Mouse (Mus musculus) left cerebral cortex, postnatal 14 days (tissue): Measurements from ENCODE around the gene Zcchc4. TPM values are rescaled to one million over a fixed set of nuclear protein-coding genes. Genes with fewer than 3 reads are reported as not detected.
A peak's percentile ranks its signal among the peaks of the same experiment; 100 is the strongest.

Experiments
- DNase-seq, 2 experiments: peaks; one replicate each; pipeline ENCODE4 v3.0.0; 2021 to 2022; ENCODE audit warnings: low spot score in 2 of 2, mixed read lengths in 1 of 2
- intact Hi-C: fragments of 180-260 bp; cut with DNase I; formaldehyde crosslinking; loops from one replicate; pipeline ENCODE4 v1.15.1; 2025
- total RNA-seq, 2 experiments: library from RNA; stranded (reverse); gene quantifications; 2 replicates each; pipeline ENCODE4 v1.2.3; 2021

Zcchc4 gene
- total RNA-seq, 2 experiments from 2014 or later, result 8.1 to 8.2 TPM

DNA sequence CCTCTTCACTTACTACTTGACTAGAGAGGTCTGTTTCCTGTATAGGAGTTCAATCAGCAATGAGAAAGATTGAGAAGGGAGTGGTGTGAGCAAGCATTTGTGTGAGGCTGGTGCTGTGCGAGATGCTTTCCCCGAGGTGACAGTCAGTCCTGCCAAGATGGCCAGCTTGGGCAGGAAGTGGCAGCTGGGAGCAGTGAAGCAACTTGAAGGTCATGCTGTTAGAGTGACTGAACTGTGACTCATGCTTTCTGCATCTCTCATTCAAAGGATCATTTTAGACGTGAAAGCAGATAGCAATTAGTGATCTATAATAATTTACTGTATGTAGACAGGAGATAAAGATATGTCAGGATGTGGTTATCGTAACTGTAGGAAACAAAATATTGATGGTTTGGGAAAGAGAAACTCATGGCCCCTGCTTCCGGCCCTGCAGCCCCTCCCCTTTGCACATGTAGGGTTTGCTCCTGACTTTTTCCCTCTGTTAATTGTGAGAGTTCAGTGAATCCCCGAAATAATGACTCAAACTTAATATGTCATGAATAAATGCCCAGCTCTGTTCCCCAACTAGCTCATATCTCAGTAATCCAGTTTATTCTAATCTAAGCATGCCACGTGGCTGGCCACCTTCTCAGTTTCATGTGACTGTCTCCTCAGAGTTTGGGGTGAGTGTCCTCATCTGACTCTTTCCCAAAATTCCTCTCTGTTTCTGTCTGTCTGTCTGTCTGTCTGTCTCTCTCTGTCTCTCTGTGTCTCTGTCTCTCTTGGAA is 11.5 kb downstream of the Zcchc4 start:
- intact Hi-C loops, result no loop called here
- no peak for DNase-seq

DNA sequence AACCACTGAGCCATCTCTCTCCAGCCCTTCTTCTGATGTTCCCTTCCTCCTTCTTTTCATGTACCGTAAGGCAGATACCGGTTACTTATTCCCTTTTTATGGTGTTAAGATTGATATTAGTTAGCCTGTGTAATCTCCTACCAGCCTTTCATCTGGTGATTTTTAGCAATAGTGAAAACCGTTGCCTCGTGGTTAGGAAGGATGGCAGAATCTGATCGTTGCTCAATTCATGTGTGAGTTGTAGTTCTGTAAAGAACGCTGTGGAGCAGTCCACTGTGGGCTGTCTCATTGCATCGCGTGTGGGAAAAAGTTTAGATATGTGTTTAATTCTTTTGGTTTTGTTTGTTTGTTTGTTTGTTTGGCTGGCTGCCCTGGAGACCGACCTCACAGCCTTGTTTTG is 18.0 kb downstream of the Zcchc4 start:
- intact Hi-C loops, result loop anchor here (10.0 kb wide), 1 partner anchor 678 kb away; no protein-coding TSS in a partner anchor

DNA sequence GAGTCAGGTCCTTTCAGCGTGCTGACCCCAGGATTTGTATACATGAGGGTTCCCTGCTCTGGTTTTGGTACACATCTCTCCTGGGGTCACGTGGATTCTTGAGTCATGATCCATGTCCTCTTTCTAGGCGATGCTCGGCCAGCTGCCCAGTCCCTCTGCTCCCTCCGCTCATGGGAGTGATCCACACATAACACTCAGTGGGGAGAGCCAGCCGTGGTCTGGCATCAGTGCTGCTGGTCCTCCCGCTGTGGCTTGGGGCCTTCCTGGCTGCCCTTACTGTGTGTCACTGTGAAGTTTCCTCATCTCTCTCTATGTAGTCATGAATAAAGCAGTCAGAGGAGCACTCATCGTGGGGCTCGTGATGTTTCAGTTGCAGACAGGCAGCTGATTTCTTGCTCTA is 18.9 kb downstream of the Zcchc4 start:
- intact Hi-C loops, result loop anchor here (10.0 kb wide), 1 partner anchor 679 kb away; no protein-coding TSS in a partner anchor
- DNase-seq, result no peak

More for the DNA sequence above, 18.0 kb downstream of the Zcchc4 start:
- DNase-seq, result no peak

DNA sequence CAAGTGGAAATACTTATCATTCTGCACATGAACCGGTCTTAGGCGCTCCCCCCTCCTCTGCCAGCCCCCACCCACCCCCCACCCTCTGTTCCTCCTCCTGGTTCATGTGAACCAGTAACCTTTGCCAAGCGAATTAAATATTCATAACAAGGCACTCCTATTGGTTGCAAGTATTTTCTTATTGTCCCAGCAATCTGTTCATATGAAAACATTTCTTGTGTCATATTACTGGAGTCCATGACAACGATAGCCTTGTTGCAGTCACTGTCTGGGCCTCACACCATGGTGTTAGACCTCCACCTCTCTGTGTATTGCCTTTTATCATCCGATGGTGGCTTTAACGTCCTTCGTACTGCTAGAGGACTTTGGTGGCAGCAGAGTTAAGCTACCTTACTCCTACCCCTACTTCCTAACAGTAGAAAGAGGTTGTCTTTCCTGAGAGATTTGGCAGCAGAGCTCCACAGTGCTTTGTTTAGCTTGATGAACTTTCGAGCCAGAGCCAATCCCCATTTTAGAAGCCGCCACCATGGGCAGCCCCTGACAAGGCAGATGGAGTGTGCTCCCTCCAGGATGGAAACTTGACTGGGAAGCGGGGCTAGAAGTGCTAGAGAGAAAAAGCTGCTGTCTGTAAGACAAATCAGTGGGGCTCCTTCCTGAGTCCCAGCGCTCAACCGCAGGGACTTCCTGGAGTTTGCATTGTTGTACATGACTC is 24.2 kb downstream of the Zcchc4 start:
- intact Hi-C loops, result loop anchor here (10.0 kb wide), 1 partner anchor 685 kb away; no protein-coding TSS in a partner anchor

DNA sequence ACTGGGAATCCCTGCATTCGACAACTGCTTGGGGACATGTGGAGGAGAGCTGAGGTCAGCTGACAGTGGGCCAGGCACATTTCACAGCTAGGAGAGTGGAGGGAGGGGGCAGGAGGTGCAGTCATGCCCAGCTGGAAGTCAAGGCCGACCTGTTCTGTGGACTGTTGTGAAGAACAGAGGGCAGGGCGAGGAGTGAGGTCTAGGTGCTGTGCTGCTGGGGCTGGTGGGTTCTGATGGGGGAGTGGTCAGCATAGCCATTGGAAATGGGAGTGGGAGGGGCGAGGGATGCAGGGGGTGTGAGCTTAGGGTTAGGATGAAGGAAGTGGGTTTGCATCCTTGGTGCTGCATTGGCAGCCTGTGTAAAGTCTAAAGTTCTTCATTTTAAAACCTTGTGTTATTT is 30.6 kb downstream of the Zcchc4 start:
- intact Hi-C loops, result no loop called here
- DNase-seq, result no peak

More for the DNA sequence above, 24.2 kb downstream of the Zcchc4 start:
- no peak for DNase-seq

DNA sequence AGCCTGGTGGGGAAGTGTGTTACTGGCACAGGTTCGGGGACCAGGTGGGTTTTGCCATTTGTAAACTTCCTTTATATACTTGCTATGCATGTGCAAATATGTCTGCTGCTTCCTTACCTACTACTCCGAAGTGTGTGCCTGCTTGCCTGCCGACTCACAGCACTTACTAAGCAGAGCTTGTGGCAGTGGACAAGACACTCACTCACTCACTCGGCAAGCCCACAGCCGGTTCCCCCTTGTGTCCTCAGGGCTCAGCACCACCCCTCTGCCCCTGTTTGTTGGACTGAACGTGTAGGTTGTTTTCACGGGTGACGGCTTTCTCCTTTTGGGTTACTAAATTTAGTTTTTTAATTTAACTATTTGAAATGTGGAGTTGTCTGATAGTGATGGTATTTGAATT is 31.1 kb downstream of the Zcchc4 start:
- intact Hi-C loops, result no loop called here
- DNase-seq, result no peak

DNA sequence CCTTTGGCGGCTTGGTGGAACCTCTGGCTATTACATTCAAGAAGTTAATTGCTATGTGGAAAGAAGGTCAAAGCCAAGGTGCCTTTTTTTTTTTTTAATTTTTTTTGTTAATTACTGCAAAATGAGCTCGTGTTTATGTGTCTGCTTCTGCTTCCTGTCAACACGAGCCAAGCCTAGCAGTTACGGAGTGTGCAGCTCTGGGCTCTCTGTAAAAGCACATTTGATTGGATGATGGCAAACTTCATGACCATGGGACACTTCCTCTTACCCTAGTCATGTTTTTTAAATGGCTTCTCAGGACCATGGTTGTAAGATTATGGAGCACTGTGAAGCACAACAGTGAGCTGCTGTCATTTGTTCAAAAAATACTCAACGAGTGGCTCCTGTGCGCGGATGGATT is 31.8 kb downstream of the Zcchc4 start:
- intact Hi-C loops, result no loop called here
- DNase-seq, result no peak

DNA sequence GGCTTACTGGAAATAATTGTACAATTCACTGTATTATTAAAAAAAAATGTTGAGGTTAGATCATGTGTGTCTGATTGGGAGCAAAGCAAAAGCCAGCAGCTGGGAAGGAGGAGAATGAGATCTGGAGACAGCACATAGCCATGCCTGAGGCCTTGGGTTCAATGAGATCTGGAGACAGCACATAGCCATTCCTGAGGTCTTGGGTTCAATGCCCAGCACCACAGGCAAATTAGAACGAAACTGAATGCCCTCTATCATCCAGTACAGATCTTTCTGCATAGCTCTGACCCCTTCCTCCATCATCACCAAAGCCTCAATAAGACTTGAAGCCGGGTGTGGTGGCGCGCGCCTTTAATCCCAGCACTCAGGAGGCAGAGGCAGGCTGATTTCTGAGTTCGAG is 35.2 kb downstream of the Zcchc4 start:
- DNase-seq, result no peak
- intact Hi-C loops, result no loop called here

DNA sequence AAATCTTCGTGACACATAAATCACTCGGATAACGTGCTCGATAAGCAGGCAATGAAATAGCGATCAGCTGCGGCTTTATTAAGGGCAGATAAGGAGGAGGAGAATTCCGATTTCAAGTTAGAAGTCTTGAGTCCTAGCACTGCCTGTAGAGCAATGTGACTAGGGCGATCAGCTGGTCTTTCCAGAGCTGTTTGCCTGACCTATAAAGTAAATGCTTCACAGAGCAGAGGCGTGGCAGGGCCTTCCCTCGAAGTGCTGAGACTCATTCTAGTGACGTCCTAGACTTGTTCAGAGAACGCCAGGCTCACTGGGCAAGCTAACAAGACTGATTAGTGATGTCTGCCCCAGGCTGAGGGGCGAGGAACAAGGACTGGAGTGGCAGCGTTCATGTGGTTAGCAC is 35.8 kb downstream of the Zcchc4 start:
- intact Hi-C loops, result no loop called here
- no peak for DNase-seq

DNA sequence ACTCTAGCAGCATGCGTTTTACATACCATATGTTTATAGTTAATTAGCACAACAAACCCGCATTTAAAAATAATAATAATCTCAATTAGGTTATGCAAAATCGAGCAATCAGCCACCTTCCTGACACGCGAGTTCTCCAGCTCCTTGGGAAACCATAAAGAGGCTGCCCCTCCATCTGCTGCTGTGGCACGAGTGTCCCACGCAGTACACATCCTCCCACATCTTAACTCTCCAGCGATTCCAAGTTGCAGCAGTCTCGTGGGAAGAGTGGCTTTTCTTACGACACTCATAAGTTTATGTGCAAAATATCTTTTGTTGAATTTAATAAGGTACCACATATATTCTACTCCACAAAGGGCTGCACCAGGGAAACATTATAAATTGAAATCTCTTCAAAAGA is 37.2 kb downstream of the Zcchc4 start:
- intact Hi-C loops, result no loop called here
- peak; percentile 29 to 36 for DNase-seq

DNA sequence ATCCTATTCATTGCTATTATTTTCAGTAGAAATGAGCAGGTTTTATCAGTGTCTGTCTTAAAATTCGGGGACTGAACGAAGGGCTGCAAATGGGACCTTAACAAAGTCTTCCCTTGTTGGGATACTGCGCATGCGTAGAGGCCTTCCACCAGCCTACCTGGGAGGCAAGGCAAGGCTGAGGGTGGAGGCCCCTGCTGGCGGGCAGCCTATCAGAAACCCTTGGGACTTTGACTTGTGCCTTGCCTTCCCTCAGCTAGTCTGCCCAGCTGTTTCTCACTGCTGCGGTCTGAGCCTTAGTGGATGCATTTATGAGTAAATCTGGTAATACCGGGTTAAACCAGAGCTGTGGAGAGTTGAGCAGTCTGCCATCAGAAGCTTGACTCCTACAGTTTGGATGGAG is 38.1 kb downstream of the Zcchc4 start:
- DNase-seq, result no peak
- intact Hi-C loops, result no loop called here

DNA sequence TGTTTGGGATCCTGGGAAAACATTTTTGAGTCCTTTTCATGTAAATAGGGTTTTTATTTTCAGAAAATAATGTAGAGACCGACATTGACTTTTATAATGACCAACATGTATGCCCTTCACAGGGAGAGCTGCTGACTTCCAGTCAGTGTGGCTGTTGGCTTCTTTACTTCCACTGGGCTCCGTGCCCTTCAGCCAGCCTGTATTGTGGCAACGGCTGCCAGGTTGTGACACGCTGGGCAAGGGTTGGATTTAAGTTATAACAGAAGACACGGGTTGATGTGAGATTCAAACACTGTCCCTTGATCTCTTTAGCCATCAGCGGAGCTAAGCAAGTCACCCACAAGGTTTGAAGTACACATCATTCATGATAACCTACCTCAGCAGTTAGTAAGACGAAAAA is 43.5 kb downstream of the Zcchc4 start:
- intact Hi-C loops, result no loop called here
- no peak for DNase-seq

DNA sequence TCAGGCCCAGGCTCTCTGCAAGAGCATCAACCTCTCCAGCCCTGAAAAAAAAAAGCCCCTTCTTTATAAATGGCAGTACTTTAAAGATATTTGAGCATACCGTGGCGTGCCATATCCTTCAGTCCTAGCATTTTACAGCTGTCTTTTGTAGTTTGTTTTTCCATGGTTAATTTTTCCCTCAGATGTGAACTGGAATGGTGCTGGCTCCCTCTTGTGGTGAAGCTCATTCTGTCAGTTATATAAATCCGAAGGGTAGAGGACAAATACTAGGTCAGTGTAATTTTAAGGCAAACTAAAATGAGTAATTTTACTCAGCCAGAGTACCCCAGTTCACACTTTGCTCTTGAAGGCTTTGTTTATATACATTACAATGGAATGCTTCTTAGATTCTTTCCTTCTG is 46.5 kb downstream of the Zcchc4 start:
- DNase-seq, result peak; percentile 72 to 76
- intact Hi-C loops, result no loop called here

DNA sequence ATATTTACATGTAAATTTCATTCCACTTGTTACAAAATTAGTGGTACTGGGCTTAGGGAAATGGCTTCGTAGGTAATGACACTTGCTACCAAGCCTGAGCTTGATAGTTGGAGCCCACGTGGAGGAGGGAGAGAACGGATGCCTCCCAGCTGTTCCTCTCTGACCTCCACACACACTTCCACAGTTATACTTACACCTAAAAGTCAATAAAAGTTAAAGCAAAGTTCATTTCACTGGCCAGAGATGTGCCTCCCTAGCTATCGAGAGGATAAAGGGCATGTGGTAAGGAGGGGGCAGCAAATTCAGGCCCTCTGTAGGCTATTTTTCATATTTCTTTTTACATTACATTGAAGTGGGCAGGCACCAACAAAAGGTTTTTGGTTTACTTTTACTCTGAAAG is 52.7 kb downstream of the Zcchc4 start:
- intact Hi-C loops, result no loop called here

DNA sequence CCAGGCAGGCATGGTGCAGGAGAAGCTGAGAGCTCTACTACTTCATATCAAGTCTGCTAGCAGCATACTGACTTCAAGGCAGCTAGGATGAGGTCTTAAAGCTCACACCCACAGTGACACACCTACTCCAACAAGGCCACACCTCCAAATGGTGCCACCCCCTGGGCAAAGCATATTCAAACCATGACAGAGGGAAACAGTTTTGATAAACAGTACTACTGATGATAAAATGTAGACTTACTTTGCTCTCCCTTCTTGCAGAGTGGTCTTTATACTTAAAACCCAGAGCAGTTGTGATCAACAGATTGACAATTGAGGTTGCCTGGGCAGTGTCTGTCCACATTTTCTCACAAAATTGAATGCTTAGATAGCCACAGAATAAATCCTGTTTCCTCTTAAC is 57.8 kb downstream of the Zcchc4 start:
- DNase-seq, result no peak
- intact Hi-C loops, result no loop called here

More for the DNA sequence above, 52.7 kb downstream of the Zcchc4 start:
- no peak for DNase-seq

DNA sequence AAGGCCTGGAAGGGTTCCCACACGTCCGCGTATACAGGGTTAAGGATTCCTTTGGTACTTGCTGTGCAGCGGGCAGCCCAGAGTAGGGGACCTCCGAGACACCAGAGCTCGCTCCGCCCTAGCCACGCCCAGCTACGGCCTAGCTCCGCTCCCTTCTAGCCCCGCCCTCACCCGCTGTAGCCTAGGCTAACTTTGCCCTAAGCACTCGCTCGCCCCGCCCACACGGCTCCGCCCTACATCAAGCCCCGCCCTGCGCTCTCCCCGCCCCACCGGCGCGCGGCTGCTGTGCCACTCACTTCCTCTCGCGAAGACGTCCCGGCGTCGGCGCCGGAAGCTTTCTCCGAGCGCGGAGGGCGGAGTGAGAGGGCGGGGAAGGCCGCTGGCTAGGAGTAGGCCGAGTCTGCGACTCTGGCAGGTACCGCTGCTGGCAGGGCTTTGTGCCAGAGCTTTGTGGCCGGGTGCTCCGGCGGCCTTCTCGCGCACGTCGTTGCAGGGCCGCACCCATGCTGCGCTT is 58.6 kb downstream of the Zcchc4 start, which contains the start of gene Anapc4:
Gene Anapc4, plus strand, starts transcription at position 252 of the 514 bp plus-strand sequence.
- intact Hi-C loops, result no loop called here

DNA sequence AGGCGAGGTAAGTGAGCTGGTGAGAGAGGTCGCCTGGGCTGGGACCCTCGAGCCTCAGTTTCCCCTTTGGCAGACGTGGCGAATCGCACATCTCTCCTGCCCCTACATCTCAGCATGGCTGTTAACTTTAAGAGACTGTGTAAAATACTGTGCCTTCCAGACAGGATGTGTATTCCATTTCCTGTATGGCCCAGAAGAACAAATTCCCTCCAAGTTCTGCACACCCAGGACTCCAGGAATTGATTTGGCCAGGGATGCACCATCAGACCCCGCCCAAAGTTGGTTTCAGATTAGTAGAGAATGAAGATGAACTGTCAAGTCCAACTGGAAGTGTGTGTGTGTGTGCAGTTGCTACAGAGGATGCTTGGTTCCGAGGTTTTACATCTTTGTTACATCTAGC is 59.2 kb downstream of the Zcchc4 start:
- DNase-seq, result no peak
- intact Hi-C loops, result no loop called here

More for the DNA sequence above, 58.6 kb downstream of the Zcchc4 start, which contains the start of gene Anapc4:
- peak; percentile 99 for DNase-seq

DNA sequence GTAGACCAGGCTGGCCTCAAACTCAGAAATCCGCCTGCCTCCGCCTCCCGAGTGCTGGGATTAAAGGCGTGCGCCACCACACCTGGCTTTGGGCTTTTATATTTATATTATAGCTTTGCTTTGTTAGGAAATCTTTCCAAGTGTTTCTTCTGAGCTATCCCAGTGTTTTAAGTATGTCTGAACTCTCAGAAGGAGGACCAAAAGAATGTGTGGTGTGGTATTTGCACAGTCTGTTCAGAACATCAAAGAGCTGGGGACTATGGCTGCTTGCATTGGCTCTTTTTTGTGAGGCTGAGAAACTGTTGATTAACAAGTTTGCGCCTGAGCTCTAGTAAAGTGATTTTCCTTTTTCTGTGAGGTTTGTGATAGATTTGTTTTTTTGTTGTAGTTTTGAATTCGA is 69.1 kb downstream of the Zcchc4 start:
- intact Hi-C loops, result no loop called here
- DNase-seq, result no peak

DNA sequence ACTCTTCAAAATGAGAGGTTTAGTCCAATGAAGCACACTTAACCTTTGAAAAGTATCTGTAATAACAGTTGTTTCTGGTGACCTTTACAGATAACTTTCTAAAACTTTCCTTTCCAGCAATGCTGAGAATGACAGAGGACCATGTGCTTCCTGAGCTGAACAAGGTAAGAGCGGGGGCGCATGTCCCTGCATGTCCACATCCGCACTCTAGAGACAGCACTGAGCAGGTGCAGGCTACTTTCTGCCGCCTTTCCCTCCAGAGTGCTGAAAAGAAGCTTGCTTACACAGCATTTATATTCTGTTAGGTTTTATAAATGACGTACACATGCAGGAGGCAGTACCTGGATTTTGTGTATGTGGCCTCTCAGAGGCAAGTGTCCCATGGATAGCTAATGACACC is 80.5 kb downstream of the Zcchc4 start:
- no peak for DNase-seq
- intact Hi-C loops, result no loop called here

DNA sequence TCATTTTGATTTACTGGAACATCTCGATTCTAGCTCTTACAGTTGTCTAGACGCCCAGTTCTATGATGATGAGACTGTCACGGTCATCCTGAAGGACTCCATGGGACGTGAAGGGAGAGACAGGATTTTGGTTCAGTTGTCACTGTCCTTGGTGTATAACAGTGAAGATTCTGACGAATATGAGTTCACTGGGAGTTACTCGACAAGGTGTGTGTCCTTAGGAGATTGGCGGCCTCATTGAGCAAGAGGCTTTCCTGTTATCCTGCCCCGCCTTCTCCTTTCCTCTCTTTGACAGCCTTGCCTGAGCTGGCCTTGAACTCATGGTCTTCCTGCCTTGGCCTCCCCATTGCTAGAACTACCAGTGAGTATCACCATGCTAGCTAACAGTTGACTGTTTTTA is 89.2 kb downstream of the Zcchc4 start:
- DNase-seq, result no peak
- intact Hi-C loops, result no loop called here
